Mouse (Mus musculus): ENCODE data around the gene Lsm11.

DNA sequence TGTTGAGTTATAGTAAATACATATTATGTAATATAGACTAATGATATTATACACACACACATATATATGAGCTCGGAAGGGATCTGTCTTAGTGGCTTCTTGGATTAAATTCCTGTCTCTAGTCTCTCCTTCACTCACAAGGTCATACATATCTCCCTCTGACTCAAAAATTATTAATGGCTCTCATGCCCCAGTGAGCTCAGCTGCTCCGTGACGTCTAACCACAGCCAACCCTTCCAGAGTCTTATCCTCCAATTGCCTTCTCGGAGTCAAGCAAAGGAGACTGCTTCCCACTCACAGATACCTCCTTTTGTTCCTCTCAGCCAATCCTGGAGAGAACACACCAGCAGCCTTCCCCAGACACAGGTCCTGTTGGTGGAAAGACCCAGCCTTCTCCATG is 25.9 kb downstream of the Lsm11 start:
- TF ChIP-seq CTCF (IDR thresholded peaks at IDR 0.05; ENCODE audit: control insufficient read depth, insufficient read depth, low read length) (no peak), POLR2A (IDR thresholded peaks at IDR 0.05; ENCODE audit: borderline replicate concordance, control insufficient read depth, low read depth, low read length) (no peak)

Data from bone marrow, adult 2 months (tissue).